Mouse (Mus musculus) spleen, adult 2 months (tissue): ENCODE data around the gene Ckm.

Experiments used
- CTCF ChIP-seq: fragments of 200-500 bp; IDR thresholded peaks from 2 replicates; pipeline ENCODE4 v1.5.1; 2011; ENCODE audit warnings: mild to moderate bottlenecking, inconsistent platforms; ENCODE audit not compliant: insufficient read depth, insufficient read length, insufficient replicate concordance; ENCODE audit errors: extremely low read depth
- POLR2A ChIP-seq: fragments of 200-500 bp; IDR thresholded peaks from 2 replicates; pipeline ENCODE4 v1.6.1; 2011; ENCODE audit warnings: low read depth, low read length, inconsistent platforms

- TF ChIP-seq CTCF = no peak
- TF ChIP-seq POLR2A = no peak
Observed at GRCm38 (mm10) chr7:19423083-19423482, 18.5 kb downstream of the Ckm start.
